Mouse (Mus musculus): ENCODE measurements around the gene Capza1. TPM values are rescaled to one million over a fixed set of nuclear protein-coding genes. Genes with fewer than 3 reads are reported as not detected.
"Not testable (repeated sequence)": the region's sequence is repeated elsewhere in the genome, so short reads cannot be mapped to it uniquely, and the experiment has no call there.

Capza1 gene
- total RNA-seq, 2 experiments from 2014 or later: 32.2 to 38.7 TPM

- DNase-seq: peak; percentile 70 to 76
- intact Hi-C loops (cut with DNase I): loop anchor here (2.0 to 5.0 kb wide), 3 partner anchors 23 to 47 kb away; partner anchors contain the start of genes Capza1, Fam19a3, Ppm1j and St7l
These were observed 46.1 kb downstream of the Capza1 start, which contains the start of gene Mov10 for GRCm38 (mm10) chr3:104817991-104818748. TSS of gene Mov10 (minus strand) at chr3:104818563.

GRCm38 (mm10) chr3:104817481-104817990 lies 46.8 kb downstream of the Capza1 start:
- intact Hi-C loops (cut with DNase I): loop anchor here (5.0 kb wide), 1 partner anchor 35 kb away; the partner anchor contains the start of genes Fam19a3 and Ppm1j
- peak; percentile 57 to 79 for DNase-seq

GRCm38 (mm10) chr3:104816130-104816529 lies 48.2 kb downstream of the Capza1 start:
- no peak for DNase-seq
- intact Hi-C loops (cut with DNase I): loop anchor here (5.0 kb wide), 1 partner anchor 34 kb away; the partner anchor contains the start of genes Fam19a3 and Ppm1j

GRCm38 (mm10) chr3:104815346-104815745 lies 49.0 kb downstream of the Capza1 start:
- intact Hi-C loops (cut with DNase I): loop anchor here (5.0 kb wide), 1 partner anchor 33 kb away; the partner anchor contains the start of genes Fam19a3 and Ppm1j
- no peak for DNase-seq

GRCm38 (mm10) chr3:104814746-104815145 lies 49.6 kb downstream of the Capza1 start:
- intact Hi-C loops (cut with DNase I): loop anchor here (5.0 kb wide), 1 partner anchor 32 kb away; the partner anchor contains the start of genes Fam19a3 and Ppm1j
- no peak for DNase-seq

- DNase-seq; intact Hi-C loops (cut with DNase I): not testable (repeated sequence)
These were observed 51.1 kb downstream of the Capza1 start for GRCm38 (mm10) chr3:104813227-104813626.

- intact Hi-C loops (cut with DNase I): no loop called here
These were observed 52.1 kb downstream of the Capza1 start for GRCm38 (mm10) chr3:104812254-104812653.

GRCm38 (mm10) chr3:104811752-104812151 lies 52.6 kb downstream of the Capza1 start:
- DNase-seq: no peak
- intact Hi-C loops (cut with DNase I): no loop called here

More at GRCm38 (mm10) chr3:104812254-104812653, 52.1 kb downstream of the Capza1 start:
- no peak for DNase-seq

- no peak for DNase-seq
- intact Hi-C loops (cut with DNase I): no loop called here
These were observed 58.8 kb downstream of the Capza1 start for GRCm38 (mm10) chr3:104805539-104805938.

GRCm38 (mm10) chr3:104804312-104804711 lies 60.0 kb downstream of the Capza1 start:
- no peak for DNase-seq
- intact Hi-C loops (cut with DNase I): no loop called here

- no peak for DNase-seq
- intact Hi-C loops (cut with DNase I): no loop called here
These were observed 62.8 kb downstream of the Capza1 start for GRCm38 (mm10) chr3:104801481-104801880.

- no peak for DNase-seq
- intact Hi-C loops (cut with DNase I): no loop called here
These were observed 63.6 kb downstream of the Capza1 start for GRCm38 (mm10) chr3:104800681-104801080.

GRCm38 (mm10) chr3:104796430-104797082 lies 67.7 kb downstream of the Capza1 start:
- no peak for DNase-seq
- intact Hi-C loops (cut with DNase I): no loop called here

- intact Hi-C loops (cut with DNase I): loop anchor here (2.0 kb wide), 1 partner anchor 23 kb away; the partner anchor contains the start of gene Mov10
- no peak for DNase-seq
These were observed 68.5 kb downstream of the Capza1 start for GRCm38 (mm10) chr3:104795661-104796340.

GRCm38 (mm10) chr3:104794953-104795470 lies 69.3 kb downstream of the Capza1 start:
- intact Hi-C loops (cut with DNase I): loop anchor here (2.0 kb wide), 1 partner anchor 24 kb away; the partner anchor contains the start of gene Mov10
- DNase-seq: no peak

- intact Hi-C loops (cut with DNase I): loop anchor here (2.0 kb wide), 1 partner anchor 25 kb away; the partner anchor contains the start of gene Mov10
- DNase-seq: peak; percentile 93 to 95
These were observed 70.2 kb downstream of the Capza1 start for GRCm38 (mm10) chr3:104793871-104794828.

GRCm38 (mm10) chr3:104792360-104793270 lies 71.7 kb downstream of the Capza1 start:
- DNase-seq: no peak
- intact Hi-C loops (cut with DNase I): no loop called here

GRCm38 (mm10) chr3:104791671-104792070 lies 72.6 kb downstream of the Capza1 start:
- intact Hi-C loops (cut with DNase I): no loop called here
- DNase-seq: no peak
